Mouse (Mus musculus) lung, postnatal 4 days (tissue): ENCODE data around the gene Serinc3.
"Not testable (repeated sequence)": the region's sequence is repeated elsewhere in the genome, so short reads cannot be mapped to it uniquely, and the experiment has no call there.

Source experiments
- DNase-seq, 2 experiments: peaks; one replicate each; pipeline ENCODE4 v3.0.0; 2021

The Serinc3 gene

DNA sequence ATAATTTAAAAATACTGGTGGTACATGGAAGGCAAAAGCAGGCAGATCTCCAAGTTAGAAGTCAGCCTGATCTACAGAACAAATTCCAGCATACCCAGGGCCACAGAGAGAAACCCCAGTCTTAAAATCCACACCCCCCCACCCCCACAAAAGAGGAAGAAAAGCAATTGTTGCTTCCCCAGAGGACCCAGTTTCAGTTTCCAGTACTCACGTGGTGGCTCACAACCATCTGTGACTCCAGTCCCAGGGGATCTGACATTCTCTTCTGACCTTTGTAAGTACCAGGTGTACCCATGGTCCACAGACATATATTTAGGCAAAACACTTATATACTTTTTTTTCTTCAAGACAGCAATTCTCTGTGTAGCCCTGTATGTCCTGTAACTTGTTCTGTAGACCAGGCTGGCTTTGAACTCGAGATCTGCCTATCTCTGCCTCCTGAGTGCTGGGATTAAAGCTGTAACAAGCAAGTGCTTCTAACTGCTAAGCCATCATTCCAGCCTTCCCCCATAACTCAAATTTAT is 17.8 kb upstream of the Serinc3 start:
- DNase-seq = no peak

- no peak for DNase-seq
These were observed 17.1 kb upstream of the Serinc3 start for GRCm38 (mm10) chr2:163662076-163662475.

- DNase-seq = no peak
These were observed 16.5 kb upstream of the Serinc3 start for GRCm38 (mm10) chr2:163661371-163661850.

- DNase-seq = no peak
These were observed 15.3 kb upstream of the Serinc3 start for GRCm38 (mm10) chr2:163660103-163660701.

- DNase-seq = no peak
These were observed 14.5 kb upstream of the Serinc3 start for GRCm38 (mm10) chr2:163659431-163659830.

GRCm38 (mm10) chr2:163658941-163659340 is 14.0 kb upstream of the Serinc3 start:
- DNase-seq = peak in 1 of 2 experiments; percentile 32

DNA sequence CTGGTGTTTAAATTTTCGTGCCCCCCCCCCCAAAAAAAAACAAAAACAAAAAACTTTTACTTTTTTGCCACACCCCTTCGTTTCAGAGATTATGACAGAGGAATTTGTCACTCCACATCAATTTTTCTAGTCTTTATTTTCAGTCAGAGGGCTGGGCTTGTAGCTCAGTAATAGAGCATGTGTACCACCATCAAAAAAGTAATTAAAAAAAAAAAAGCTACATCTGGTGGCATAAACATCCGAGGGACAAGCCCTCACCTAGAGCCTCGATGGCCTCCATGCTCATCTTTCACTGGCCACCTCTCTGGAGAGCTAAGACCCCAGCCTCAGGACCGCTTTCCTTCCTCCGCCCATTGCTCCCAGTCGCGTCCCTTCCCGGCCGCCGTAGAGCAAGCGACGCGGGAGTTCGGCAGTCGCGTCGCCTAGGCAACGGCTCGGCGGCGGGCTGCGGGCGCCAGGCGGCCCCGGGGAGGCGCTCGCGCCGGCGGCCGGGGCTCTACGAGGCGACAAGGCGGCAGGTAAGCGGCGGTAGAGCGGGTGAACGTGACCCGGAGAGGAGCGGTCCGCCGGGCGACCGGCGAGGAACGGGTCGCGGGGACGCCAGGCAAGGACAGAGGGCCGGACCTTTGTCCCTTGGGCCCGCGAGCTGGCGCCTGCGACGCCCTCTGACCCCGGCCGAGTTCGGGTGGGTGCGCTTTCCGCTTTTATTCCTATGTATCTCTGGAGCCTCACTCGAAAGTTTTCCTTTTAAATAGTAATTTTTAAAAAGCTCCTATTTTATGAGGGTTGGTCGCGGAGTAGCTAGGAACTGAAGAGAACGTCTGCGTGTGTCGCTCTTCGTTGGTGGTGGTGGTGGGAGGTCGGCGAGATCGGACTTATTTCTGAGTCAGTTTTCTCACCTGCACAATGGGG is 13.3 kb upstream of the Serinc3 start, which contains the start of gene Pkig:
Gene Pkig (plus strand): TSS at position 412 of the 912 bp plus-strand sequence.
- peak; percentile 89 to 92 for DNase-seq

- no peak for DNase-seq
These were observed 12.6 kb upstream of the Serinc3 start for GRCm38 (mm10) chr2:163657486-163657885.

DNA sequence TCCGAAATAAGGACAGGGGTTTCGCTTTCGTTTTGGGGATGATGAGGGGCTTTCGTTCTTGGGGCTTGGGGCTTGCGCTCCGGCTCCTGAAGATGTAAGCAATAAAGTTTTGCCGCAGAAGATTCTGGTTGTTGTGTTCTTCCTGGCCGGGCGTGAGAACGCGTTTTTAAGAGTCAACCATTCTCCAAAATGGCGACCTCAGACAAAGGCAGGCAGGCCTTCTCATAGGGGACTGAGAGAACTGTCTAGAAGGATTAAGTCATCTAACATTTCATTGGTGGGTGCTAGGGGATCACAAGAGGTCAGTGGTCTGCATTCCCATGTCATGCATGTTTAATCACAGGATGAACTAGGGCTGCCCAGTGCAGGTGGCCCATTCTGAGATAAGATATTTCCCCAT is 10.8 kb upstream of the Serinc3 start:
- not testable (repeated sequence) for DNase-seq

DNA sequence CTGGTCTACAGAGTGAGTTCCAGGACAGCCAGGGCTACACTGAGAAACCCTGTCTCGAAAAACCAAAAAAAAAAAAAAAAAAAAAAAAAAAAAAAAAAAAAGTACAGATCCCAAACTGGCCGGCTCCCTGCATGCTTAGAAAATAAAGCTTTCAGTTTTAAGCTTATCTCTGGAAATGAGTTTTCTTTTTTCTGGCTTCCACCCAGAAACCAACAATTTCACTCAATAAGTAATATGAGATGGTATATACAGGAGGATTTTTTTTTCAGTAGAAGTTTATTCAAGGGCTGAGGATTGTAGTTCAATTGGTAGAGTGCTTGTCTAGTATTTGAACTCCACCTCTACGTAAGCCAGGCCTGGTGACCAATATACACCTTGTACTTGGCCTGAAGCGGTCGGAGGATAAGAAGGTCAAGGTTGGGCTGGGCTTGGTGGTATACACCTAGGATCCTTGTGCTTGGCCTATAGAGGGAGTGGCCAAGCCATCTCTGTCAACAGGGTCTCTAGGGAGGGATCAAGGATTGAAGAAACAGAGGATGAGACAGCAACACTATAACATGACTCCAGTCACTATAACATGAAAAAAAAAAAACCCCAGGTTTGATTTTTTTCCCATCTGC is 1.6 kb upstream of the Serinc3 start:
- DNase-seq = no peak

- no peak for DNase-seq
These were observed 949 bp upstream of the Serinc3 start for GRCm38 (mm10) chr2:163645700-163646460.

GRCm38 (mm10) chr2:163644047-163644446 is 884 bp downstream of the Serinc3 start:
- DNase-seq = no peak

DNA sequence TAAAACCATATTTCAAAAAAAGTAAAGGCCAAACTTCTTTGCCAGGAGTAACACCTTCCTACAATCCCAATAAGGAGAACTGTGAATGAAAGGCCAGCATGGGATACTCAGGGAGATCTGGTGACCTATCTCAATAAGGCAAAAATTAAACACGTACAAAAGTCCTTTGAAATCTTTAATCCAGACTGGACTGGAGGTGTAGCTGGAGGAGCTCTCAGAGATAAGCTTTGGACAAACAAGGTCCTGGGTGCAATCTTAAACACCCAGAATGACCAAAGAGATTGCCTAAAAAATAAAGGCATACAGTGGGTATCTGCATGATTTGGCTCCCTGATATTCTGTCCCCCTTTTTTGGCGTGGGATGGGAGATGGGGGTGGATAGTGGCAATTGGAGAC is 1.4 kb downstream of the Serinc3 start:
- no peak for DNase-seq

- peak; percentile 70 to 75 for DNase-seq
These were observed 2.0 kb downstream of the Serinc3 start for GRCm38 (mm10) chr2:163642685-163643575.

GRCm38 (mm10) chr2:163641681-163642080 is 3.2 kb downstream of the Serinc3 start:
- DNase-seq = peak in 1 of 2 experiments; percentile 26

DNA sequence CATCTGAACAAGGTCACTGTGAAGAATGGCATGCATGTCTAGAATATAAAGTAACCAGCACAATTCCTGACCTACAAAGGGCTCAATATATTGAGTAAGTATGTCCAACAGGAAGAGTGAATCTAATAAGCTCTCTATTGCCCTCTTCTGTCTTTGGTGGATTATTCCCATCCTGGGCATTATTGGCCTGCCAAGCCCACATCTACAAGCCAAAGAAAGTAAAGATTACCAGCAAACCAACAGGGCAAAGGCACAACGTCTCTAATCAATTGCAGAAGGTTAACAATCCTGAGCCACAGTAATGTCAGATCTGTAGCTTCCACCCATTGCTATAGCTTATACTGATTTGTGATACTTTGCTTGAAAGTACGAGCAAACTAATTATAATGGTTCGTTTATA is 4.4 kb downstream of the Serinc3 start:
- DNase-seq = no peak

DNA sequence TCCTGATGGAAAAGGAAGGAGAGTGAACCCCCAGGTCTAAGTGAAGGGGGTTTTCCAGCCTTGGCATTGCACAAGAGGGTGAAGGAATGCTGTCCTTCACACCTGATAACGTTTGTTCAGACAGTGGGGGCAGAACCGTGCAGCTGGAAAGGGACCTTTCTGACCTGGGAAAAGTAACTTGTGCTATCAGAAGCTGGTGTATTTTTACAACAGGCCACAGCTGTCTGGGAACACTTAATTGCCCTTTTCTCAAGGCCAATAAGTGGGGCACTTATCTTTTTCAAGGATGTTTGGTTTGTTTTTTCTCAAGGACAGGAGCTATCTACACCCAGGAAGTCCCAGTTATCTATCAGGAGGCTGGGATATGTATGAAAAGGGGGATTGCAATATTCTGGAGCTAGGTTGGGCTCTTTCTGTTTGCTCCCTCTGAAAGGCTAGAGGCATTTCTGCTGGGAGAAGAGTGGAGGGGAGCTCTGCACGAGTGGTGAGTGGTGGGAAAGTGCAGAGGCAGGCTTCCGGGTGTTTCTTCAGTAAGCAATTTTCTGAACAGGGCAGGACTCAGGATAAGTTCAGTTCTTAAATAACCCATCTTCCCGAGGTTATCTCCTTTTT is 7.2 kb downstream of the Serinc3 start:
- no peak for DNase-seq

DNA sequence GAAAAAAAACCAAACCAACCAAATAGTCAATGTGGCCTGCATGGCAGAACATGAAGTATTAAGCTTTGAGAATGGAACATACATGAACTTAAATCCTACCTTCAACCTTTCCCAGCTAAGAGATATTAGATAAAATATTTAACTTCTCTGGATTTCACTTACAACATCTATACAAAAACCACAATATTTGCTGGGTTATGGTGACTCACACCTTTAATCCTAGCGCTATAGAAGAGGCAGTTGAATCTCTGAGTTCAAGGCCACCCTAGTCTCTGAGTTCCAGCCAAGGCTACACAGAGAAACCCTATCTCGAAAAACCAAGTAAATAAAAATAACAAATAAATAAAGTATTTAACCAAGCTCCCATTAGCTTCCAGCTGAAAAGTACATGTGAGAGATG is 8.9 kb downstream of the Serinc3 start:
- DNase-seq = no peak

DNA sequence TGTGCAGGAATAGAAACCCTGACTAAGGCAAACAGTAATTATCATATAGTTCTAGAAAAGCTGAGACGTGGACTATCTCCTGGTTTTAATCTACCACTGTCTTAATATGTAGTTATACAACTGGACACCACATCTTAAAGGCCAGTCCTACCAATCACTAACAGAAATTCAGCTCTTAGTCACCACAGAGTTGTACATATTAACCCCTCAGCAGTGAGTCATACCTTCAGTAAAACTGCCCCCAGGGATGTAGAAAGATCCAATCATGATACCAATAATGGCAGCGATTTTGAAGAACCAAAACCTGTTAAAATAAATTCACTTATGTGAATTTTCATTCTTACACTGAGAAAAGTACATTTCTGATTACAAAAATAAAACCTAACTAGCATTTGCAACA is 10.7 kb downstream of the Serinc3 start:
- DNase-seq = no peak

GRCm38 (mm10) chr2:163631715-163632114 is 13.2 kb downstream of the Serinc3 start:
- no peak for DNase-seq

DNA sequence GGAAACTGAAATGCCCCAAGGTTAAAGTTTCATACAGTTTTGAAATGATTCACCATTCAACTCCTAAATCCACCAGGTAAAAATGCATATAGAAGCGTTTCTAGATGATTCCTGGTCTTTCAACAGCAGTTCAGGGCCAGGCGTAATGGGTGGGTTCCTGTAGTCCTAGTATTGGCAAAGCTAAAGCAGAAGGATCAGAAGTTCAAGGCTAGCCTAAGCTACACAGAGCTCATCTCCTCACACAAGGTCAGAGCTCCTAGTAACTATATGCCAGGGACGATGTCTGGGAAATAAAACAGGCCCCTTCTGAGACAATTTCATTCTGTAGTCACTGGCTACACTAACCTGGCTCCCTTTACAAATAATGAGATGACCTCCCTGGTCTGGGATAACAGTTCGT is 13.7 kb downstream of the Serinc3 start:
- no peak for DNase-seq
